Mouse (Mus musculus) myocyte (in vitro differentiated cells): ENCODE data around the gene Lsm14b. TPM values are rescaled to one million over a fixed set of nuclear protein-coding genes. Genes with fewer than 3 reads are reported as not detected.

ENCODE experiments used
- H3K27me3 ChIP-seq: one replicate; pipeline ENCODE4 v1.6.1; 2011; ENCODE audit not compliant: control insufficient read depth, insufficient read depth, insufficient read length
- H3K36me3 ChIP-seq: one replicate; pipeline ENCODE4 v1.6.1; 2011; ENCODE audit not compliant: control insufficient read depth, insufficient read depth
- H3K4me2 ChIP-seq: one replicate; pipeline ENCODE4 v1.6.1; 2011; ENCODE audit warnings: low read depth, control low read depth
- H3K4me3 ChIP-seq: one replicate; pipeline ENCODE4 v1.5.1; 2011; ENCODE audit warnings: mild to moderate bottlenecking, control low read depth, moderate library complexity
- H3K79me2 ChIP-seq: one replicate; pipeline ENCODE4 v1.6.1; 2011; ENCODE audit not compliant: control insufficient read depth, insufficient read depth
- H3ac ChIP-seq: one replicate; pipeline ENCODE4 v1.6.1; 2011; ENCODE audit not compliant: control insufficient read depth, insufficient read length
- CEBPB ChIP-seq: IDR thresholded peaks from 2 replicates; pipeline ENCODE4 v1.6.1; 2011; ENCODE audit warnings: mild to moderate bottlenecking, moderate library complexity; ENCODE audit not compliant: poor library complexity, insufficient read depth, severe bottlenecking
- E2F4 ChIP-seq: IDR thresholded peaks from one replicate; pipeline ENCODE4 v1.6.1; 2011; ENCODE audit warnings: mild to moderate bottlenecking, control low read depth, moderate library complexity; ENCODE audit not compliant: insufficient read depth
- MAX ChIP-seq: IDR thresholded peaks from one replicate; pipeline ENCODE4 v1.6.1; 2011; ENCODE audit warnings: low read depth, mild to moderate bottlenecking, control low read depth
- MYOD1 ChIP-seq, 3 experiments: IDR thresholded peaks; one replicate each; pipeline ENCODE4 v1.6.1; 2011; ENCODE audit warnings: control low read depth in 2 of 3, low read depth in 2 of 3, mild to moderate bottlenecking in 2 of 3, moderate library complexity in 1 of 3; ENCODE audit not compliant: insufficient read length in 2 of 3, control insufficient read depth in 1 of 3
- MYOG ChIP-seq, 3 experiments: IDR thresholded peaks; one replicate each; pipeline ENCODE4 v1.6.1; 2011; ENCODE audit warnings: control low read depth in 2 of 3, low read depth in 2 of 3, mild to moderate bottlenecking in 2 of 3; ENCODE audit not compliant: insufficient read length in 2 of 3, control insufficient read depth in 1 of 3, insufficient read depth in 1 of 3
- POLR2A ChIP-seq: IDR thresholded peaks from one replicate; pipeline ENCODE4 v1.6.1; 2011; ENCODE audit warnings: low read depth, mild to moderate bottlenecking, control low read depth, moderate library complexity; ENCODE audit not compliant: insufficient read length
- POLR2AphosphoS2 ChIP-seq: IDR thresholded peaks from one replicate; pipeline ENCODE4 v1.6.1; 2011; ENCODE audit warnings: low read depth, control low read depth; ENCODE audit not compliant: insufficient read length
- REST ChIP-seq: IDR thresholded peaks from one replicate; pipeline ENCODE4 v1.6.1; 2011; ENCODE audit warnings: mild to moderate bottlenecking, control low read depth, moderate library complexity; ENCODE audit not compliant: insufficient read depth, insufficient read length
- SRF ChIP-seq: IDR thresholded peaks from one replicate; pipeline ENCODE4 v1.6.1; 2011; ENCODE audit warnings: low read depth; ENCODE audit not compliant: control insufficient read depth, insufficient read length
- TCF12 ChIP-seq: IDR thresholded peaks from one replicate; pipeline ENCODE4 v1.6.1; 2011; ENCODE audit warnings: mild to moderate bottlenecking, control low read depth; ENCODE audit not compliant: poor library complexity, insufficient read depth, severe bottlenecking
- TCF3 ChIP-seq: IDR thresholded peaks from one replicate; pipeline ENCODE4 v1.6.1; 2011; ENCODE audit warnings: low read depth, control low read depth; ENCODE audit not compliant: insufficient read length
- USF1 ChIP-seq: IDR thresholded peaks from one replicate; pipeline ENCODE4 v1.6.1; 2011; ENCODE audit warnings: low read depth, mild to moderate bottlenecking, control low read depth, moderate library complexity
- polyA plus RNA-seq: library from polyadenylated mRNA; unstranded; fragments of >200 nt; fragmentation: generic; extraction: Trizol; gene quantifications from one replicate; pipeline ENCODE4 v1.2.1, GENCODE M21; 2012; ENCODE audit warnings: missing spikeins

Lsm14b gene
- polyA plus RNA-seq, 1 experiment: 48.8 TPM

GRCm38 (mm10) chr2:179984830-179985229, 40.0 kb upstream of the Lsm14b start:
- H3K4me2 ChIP-seq: peak overlapping the region; percentile 12
- H3K79me2 ChIP-seq: no peaks in the 10 kb centered on the region
- no peak overlapping the region for H3K4me3 ChIP-seq
- H3K36me3 ChIP-seq: no peaks in the 10 kb centered on the region
- H3K27me3 ChIP-seq: no peaks in the 10 kb centered on the region
- H3ac ChIP-seq: no peak overlapping the region
- peak in 1 of 3 experiments; percentile 24 for TF ChIP-seq MYOG (IDR thresholded peaks at IDR 0.05; ENCODE audit: control insufficient read depth in 1 of 3, insufficient read depth in 1 of 3, insufficient read length in 2 of 3, low read depth in 2 of 3)
- TF ChIP-seq CEBPB: no peak
- no peak for TF ChIP-seq TCF12
- TF ChIP-seq MYOD1 (IDR thresholded peaks at IDR 0.05; ENCODE audit: control insufficient read depth in 1 of 3, insufficient read length in 2 of 3, low read depth in 2 of 3): peak; percentile 84 to 98 (median 96)
- TF ChIP-seq POLR2A: no peak
- TF ChIP-seq TCF3: peak; percentile 27

- no peak overlapping the region for H3K4me3 ChIP-seq
- H3K36me3 ChIP-seq: no peaks in the 10 kb centered on the region
- no peaks in the 10 kb centered on the region for H3K79me2 ChIP-seq
- no peak overlapping the region for H3ac ChIP-seq
- H3K27me3 ChIP-seq: no peaks in the 10 kb centered on the region
- no peak for TF ChIP-seq TCF12
- TF ChIP-seq USF1: no peak
- TF ChIP-seq REST: no peak
- no peak for TF ChIP-seq E2F4
- TF ChIP-seq MYOD1 (IDR thresholded peaks at IDR 0.05; ENCODE audit: control insufficient read depth in 1 of 3, insufficient read length in 2 of 3, low read depth in 2 of 3): no peak
- no peak overlapping the region for H3K4me2 ChIP-seq
Measured at GRCm38 (mm10) chr2:179985695-179986094, 39.1 kb upstream of the Lsm14b start.

- H3K79me2 ChIP-seq: no peaks in the 10 kb centered on the region
- H3K36me3 ChIP-seq: no peaks in the 10 kb centered on the region
- TF ChIP-seq TCF3: no peak
- H3ac ChIP-seq: no peak overlapping the region
- no peak overlapping the region for H3K4me2 ChIP-seq
- H3K27me3 ChIP-seq: no peaks in the 10 kb centered on the region
- no peak overlapping the region for H3K4me3 ChIP-seq
Measured at GRCm38 (mm10) chr2:179986437-179987022, 38.3 kb upstream of the Lsm14b start.

GRCm38 (mm10) chr2:179989098-179989497, 35.7 kb upstream of the Lsm14b start:
- Histone ChIP-seq H3K79me2 (no peaks in the 10 kb centered on the region), H3K27me3 (no peaks in the 10 kb centered on the region), H3K4me2 (no peak overlapping the region), H3K36me3 (no peaks in the 10 kb centered on the region), H3ac (no peak overlapping the region), H3K4me3 (no peak overlapping the region)
- no peak for TF ChIP-seq TCF3
- TF ChIP-seq E2F4: no peak
- TF ChIP-seq MAX: no peak
- no peak for TF ChIP-seq POLR2AphosphoS2
- no peak for TF ChIP-seq TCF12
- no peak for TF ChIP-seq MYOG (IDR thresholded peaks at IDR 0.05; ENCODE audit: control insufficient read depth in 1 of 3, insufficient read depth in 1 of 3, insufficient read length in 2 of 3, low read depth in 2 of 3)
- no peak for TF ChIP-seq REST
- no peak for TF ChIP-seq SRF
- no peak for TF ChIP-seq USF1
- TF ChIP-seq CEBPB: no peak
- TF ChIP-seq MYOD1 (IDR thresholded peaks at IDR 0.05; ENCODE audit: control insufficient read depth in 1 of 3, insufficient read length in 2 of 3, low read depth in 2 of 3): no peak
- no peak for TF ChIP-seq POLR2A

GRCm38 (mm10) chr2:179993071-179993470, 31.7 kb upstream of the Lsm14b start:
- Histone ChIP-seq H3K27me3 (no peaks in the 10 kb centered on the region), H3ac (no peak overlapping the region), H3K4me3 (no peak overlapping the region), H3K79me2 (no peaks in the 10 kb centered on the region), H3K4me2 (no peak overlapping the region), H3K36me3 (no peaks in the 10 kb centered on the region)
- TF ChIP-seq REST: no peak
- TF ChIP-seq E2F4: no peak
- TF ChIP-seq MYOG (IDR thresholded peaks at IDR 0.05; ENCODE audit: control insufficient read depth in 1 of 3, insufficient read depth in 1 of 3, insufficient read length in 2 of 3, low read depth in 2 of 3): no peak
- TF ChIP-seq MYOD1 (IDR thresholded peaks at IDR 0.05; ENCODE audit: control insufficient read depth in 1 of 3, insufficient read length in 2 of 3, low read depth in 2 of 3): no peak
- TF ChIP-seq MAX: no peak
- TF ChIP-seq CEBPB: no peak
- TF ChIP-seq POLR2A: no peak
- TF ChIP-seq TCF12: no peak
- TF ChIP-seq POLR2AphosphoS2: no peak
- TF ChIP-seq TCF3: no peak
- no peak for TF ChIP-seq SRF
- no peak for TF ChIP-seq USF1
